Mouse (Mus musculus): ENCODE results near the gene Mmd.

Gene Mmd

GRCm38 (mm10) chr11:90247793-90248192 lies 1.5 kb upstream of the Mmd start:
- no peak for ATAC-seq (ENCODE audit: insufficient number of reproducible peaks, low FRiP score, low TSS enrichment)

GRCm38 (mm10) chr11:90249701-90250141 lies 465 bp downstream of the Mmd start:
- ATAC-seq (ENCODE audit: insufficient number of reproducible peaks, low FRiP score, low TSS enrichment) = 0 out of 2 replicates have a peak, but pooled peaks have one; percentile 1

- no peak for ATAC-seq (ENCODE audit: insufficient number of reproducible peaks, low FRiP score, low TSS enrichment)
Observed at GRCm38 (mm10) chr11:90250189-90250588, 933 bp downstream of the Mmd start.

GRCm38 (mm10) chr11:90250730-90251129 lies 1.5 kb downstream of the Mmd start:
- no peak for ATAC-seq (ENCODE audit: insufficient number of reproducible peaks, low FRiP score, low TSS enrichment)

GRCm38 (mm10) chr11:90251923-90252322 lies 2.7 kb downstream of the Mmd start:
- ATAC-seq (ENCODE audit: insufficient number of reproducible peaks, low FRiP score, low TSS enrichment) = no peak

- ATAC-seq (ENCODE audit: insufficient number of reproducible peaks, low FRiP score, low TSS enrichment) = no peak
Observed at GRCm38 (mm10) chr11:90252366-90252765, 3.1 kb downstream of the Mmd start.

GRCm38 (mm10) chr11:90254536-90254935 lies 5.3 kb downstream of the Mmd start:
- ATAC-seq (ENCODE audit: insufficient number of reproducible peaks, low FRiP score, low TSS enrichment) = no peak

- no peak for ATAC-seq (ENCODE audit: insufficient number of reproducible peaks, low FRiP score, low TSS enrichment)
Observed at GRCm38 (mm10) chr11:90255687-90256086, 6.4 kb downstream of the Mmd start.

GRCm38 (mm10) chr11:90256833-90257525 lies 7.7 kb downstream of the Mmd start:
- no peak for ATAC-seq (ENCODE audit: insufficient number of reproducible peaks, low FRiP score, low TSS enrichment)

- ATAC-seq (ENCODE audit: insufficient number of reproducible peaks, low FRiP score, low TSS enrichment) = no peak
Observed at GRCm38 (mm10) chr11:90258321-90258927, 9.2 kb downstream of the Mmd start.

- no peak for ATAC-seq (ENCODE audit: insufficient number of reproducible peaks, low FRiP score, low TSS enrichment)
Observed at GRCm38 (mm10) chr11:90259071-90259470, 9.8 kb downstream of the Mmd start.

- no peak for ATAC-seq (ENCODE audit: insufficient number of reproducible peaks, low FRiP score, low TSS enrichment)
Observed at GRCm38 (mm10) chr11:90259826-90260225, 10.6 kb downstream of the Mmd start.

- no peak for ATAC-seq (ENCODE audit: insufficient number of reproducible peaks, low FRiP score, low TSS enrichment)
Observed at GRCm38 (mm10) chr11:90264180-90264579, 14.9 kb downstream of the Mmd start.

GRCm38 (mm10) chr11:90265581-90265980 lies 16.3 kb downstream of the Mmd start:
- ATAC-seq (ENCODE audit: insufficient number of reproducible peaks, low FRiP score, low TSS enrichment) = no peak

GRCm38 (mm10) chr11:90268934-90269333 lies 19.7 kb downstream of the Mmd start:
- ATAC-seq (ENCODE audit: insufficient number of reproducible peaks, low FRiP score, low TSS enrichment) = no peak

GRCm38 (mm10) chr11:90269398-90270123 lies 20.3 kb downstream of the Mmd start:
- ATAC-seq (ENCODE audit: insufficient number of reproducible peaks, low FRiP score, low TSS enrichment) = no peak

- no peak for ATAC-seq (ENCODE audit: insufficient number of reproducible peaks, low FRiP score, low TSS enrichment)
Observed at GRCm38 (mm10) chr11:90270132-90270877, 21.0 kb downstream of the Mmd start.

GRCm38 (mm10) chr11:90274187-90274586 lies 24.9 kb downstream of the Mmd start:
- ATAC-seq (ENCODE audit: insufficient number of reproducible peaks, low FRiP score, low TSS enrichment) = no peak

- no peak for ATAC-seq (ENCODE audit: insufficient number of reproducible peaks, low FRiP score, low TSS enrichment)
Observed at GRCm38 (mm10) chr11:90275663-90276062, 26.4 kb downstream of the Mmd start.

GRCm38 (mm10) chr11:90276150-90276549 lies 26.9 kb downstream of the Mmd start:
- ATAC-seq (ENCODE audit: insufficient number of reproducible peaks, low FRiP score, low TSS enrichment) = no peak

GRCm38 (mm10) chr11:90276561-90276960 lies 27.3 kb downstream of the Mmd start:
- no peak; the same call in 1 of the 2 replicates for ATAC-seq (ENCODE audit: insufficient number of reproducible peaks, low FRiP score, low TSS enrichment)
